Mouse (Mus musculus) embryonic facial prominence, embryonic 12.5 days (tissue): ENCODE measurements around the gene Ppp1r3f. TPM values are rescaled to one million over a fixed set of nuclear protein-coding genes. Genes with fewer than 3 reads are reported as not detected.

Experiments
- polyA plus RNA-seq: library from polyadenylated mRNA; unstranded; fragments of >200 nt; fragmentation: Nextera tagmentation; extraction: Ambion mirVana; gene quantifications from 2 replicates; pipeline ENCODE4 v1.2.1, GENCODE M21; 2016

Gene Ppp1r3f
- polyA plus RNA-seq, 1 experiment from 2014 or later: 3.5 TPM

Other genes with a start within 250 kb of the Ppp1r3f start
- 2.2 and 2.4 TPM in 2 replicates for gene Usp27x, start 198.5 kb downstream of the Ppp1r3f start, polyA plus RNA-seq
- gene Foxp3, start 639 bp downstream of the Ppp1r3f start, polyA plus RNA-seq: 0.08 TPM in 1 of 2 replicates, not detected in the other
- gene Ccdc22, start 31.2 kb upstream of the Ppp1r3f start, polyA plus RNA-seq: 32.4 TPM in 2 replicates
- 0.04 and 0.09 TPM in 2 replicates for gene Cacna1f, start 32.8 kb upstream of the Ppp1r3f start, polyA plus RNA-seq
- 7.7 and 11.1 TPM in 2 replicates for gene Syp, start 64.2 kb upstream of the Ppp1r3f start, polyA plus RNA-seq
- 6.6 and 7.1 TPM in 2 replicates for gene Prickle3, start 83.0 kb upstream of the Ppp1r3f start, polyA plus RNA-seq
- 58.4 and 63.2 TPM in 2 replicates for gene Plp2, start 97.1 kb upstream of the Ppp1r3f start, polyA plus RNA-seq
- gene Magix, start 107.0 kb upstream of the Ppp1r3f start, polyA plus RNA-seq: 0.11 and 0.15 TPM in 2 replicates
- gene Gpkow, start 122.8 kb upstream of the Ppp1r3f start, polyA plus RNA-seq: 38.7 and 39.6 TPM in 2 replicates
- 32.3 and 33.0 TPM in 2 replicates for gene Wdr45, start 140.1 kb upstream of the Ppp1r3f start, polyA plus RNA-seq
- gene Gm45208, start 148.0 kb upstream of the Ppp1r3f start, polyA plus RNA-seq: not detected in 2 replicates
- gene Praf2, start 154.2 kb upstream of the Ppp1r3f start, polyA plus RNA-seq: 69.9 and 71.0 TPM in 2 replicates
- 18.9 and 27.5 TPM in 2 replicates for gene Ccdc120, start 176.6 kb upstream of the Ppp1r3f start, polyA plus RNA-seq
- 31.8 and 32.1 TPM in 2 replicates for gene Tfe3, start 188.3 kb upstream of the Ppp1r3f start, polyA plus RNA-seq
- 50.4 and 53.5 TPM in 2 replicates for gene Gripap1, start 215.5 kb upstream of the Ppp1r3f start, polyA plus RNA-seq
- gene Kcnd1, start 248.0 kb upstream of the Ppp1r3f start, polyA plus RNA-seq: 2.3 and 2.4 TPM in 2 replicates